Mouse (Mus musculus) liver, embryonic 11.5 days (tissue): ENCODE results near the gene Map3k20. TPM values are rescaled to one million over a fixed set of nuclear protein-coding genes. Genes with fewer than 3 reads are reported as not detected.

Source experiments
- ATAC-seq: fragments of 200-750 bp; cut with Nextera tagmentation; replicated peaks from 2 replicates; pipeline ENCODE4 v1.8.0; 2017; ENCODE audit warnings: moderate number of reproducible peaks, mild to moderate bottlenecking, moderate TSS enrichment, moderate library complexity; ENCODE audit not compliant: low FRiP score
- DNase-seq: peaks from one replicate; pipeline ENCODE4 v3.0.0-alpha.2; 2017; ENCODE audit warnings: low spot score
- H3K27ac ChIP-seq: fragments of 300-500 bp; sonication (generic); 2 replicates; pipeline ENCODE4 v1.5.1; 2014; ENCODE audit warnings: mild to moderate bottlenecking, low read depth, low read length, control low read depth
- H3K27me3 ChIP-seq: fragments of 300-500 bp; sonication (generic); replicated peaks from 2 replicates; pipeline ENCODE4 v1.6.1; 2014; ENCODE audit warnings: low read length, mixed read lengths; ENCODE audit not compliant: control insufficient read depth, insufficient read depth
- H3K36me3 ChIP-seq: fragments of 300-500 bp; sonication (generic); 2 replicates; pipeline ENCODE4 v1.6.1; 2014; ENCODE audit warnings: mild to moderate bottlenecking, low read length, moderate library complexity, mixed read lengths; ENCODE audit not compliant: control insufficient read depth, insufficient read depth
- H3K4me1 ChIP-seq: fragments of 300-500 bp; sonication (generic); replicated peaks from 2 replicates; pipeline ENCODE4 v1.6.1; 2014; ENCODE audit warnings: low read length, mixed read lengths; ENCODE audit not compliant: control insufficient read depth, insufficient read depth
- H3K4me2 ChIP-seq: fragments of 300-500 bp; sonication (generic); 2 replicates; pipeline ENCODE4 v1.6.1; 2014; ENCODE audit warnings: mild to moderate bottlenecking, control low read depth, moderate library complexity
- H3K4me3 ChIP-seq: fragments of 300-500 bp; sonication (generic); 2 replicates; pipeline ENCODE4 v1.5.1; 2014; ENCODE audit warnings: low read depth, low read length, control low read depth
- H3K9ac ChIP-seq: fragments of 300-500 bp; sonication (generic); 2 replicates; pipeline ENCODE4 v1.6.1; 2014; ENCODE audit warnings: low read depth, low read length, control low read depth
- H3K9me3 ChIP-seq: fragments of 300-500 bp; sonication (generic); 2 replicates; pipeline ENCODE4 v1.6.1; 2016; ENCODE audit warnings: low read length, inconsistent platforms, mixed read lengths; ENCODE audit not compliant: control insufficient read depth
- WGBS: fragments of 180-500 bp; shearing (Covaris S2); extraction: QIAGEN DNeasy Blood & Tissue Kit; methylation state at CpG from one replicate; pipeline ENCODE4 v1.1.7; 2014; 5-methylcytosine and 5-hydroxymethylcytosine counted together
- polyA plus RNA-seq: library from polyadenylated mRNA; unstranded; fragments of >200 nt; fragmentation: Nextera tagmentation; extraction: Ambion mirVana; gene quantifications from 2 replicates; pipeline ENCODE4 v1.2.1, GENCODE M21; 2014

Gene Map3k20
- polyA plus RNA-seq, 1 experiment from 2014 or later: 12.2 TPM

- DNase-seq: no peak
These were observed 114.2 kb downstream of the Map3k20 start for GRCm38 (mm10) chr2:72399469-72400195.

DNA sequence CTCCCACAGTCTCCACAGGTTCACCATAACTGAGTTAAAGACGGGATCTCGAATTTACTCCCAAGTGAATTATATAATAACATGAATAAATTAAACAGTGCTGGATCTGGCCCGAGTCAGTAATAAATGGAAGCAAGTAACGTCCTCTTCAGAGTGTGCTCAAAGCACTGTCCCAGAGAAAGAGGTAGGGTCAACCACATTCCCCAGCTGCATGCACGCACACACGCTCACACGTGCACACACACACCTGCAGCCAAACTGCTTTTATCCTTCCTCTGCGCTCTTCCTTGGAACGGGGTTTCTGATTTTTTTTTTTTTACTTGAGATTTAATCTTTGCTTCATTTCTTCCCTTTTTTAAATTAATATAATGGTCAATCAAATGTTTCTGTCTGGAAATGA, 115.9 kb downstream of the Map3k20 start:
- 92% methylated on average over 9 of the region's 9 CpGs for WGBS

More at GRCm38 (mm10) chr2:72399469-72400195, 114.2 kb downstream of the Map3k20 start:
- Histone ChIP-seq H3K4me3 (no peak overlapping the region), H3K9ac (no peak overlapping the region), H3K9me3 (no peaks in the 10 kb centered on the region), H3K4me2 (no peak overlapping the region), H3K27me3 (no peaks in the 10 kb centered on the region), H3K36me3 (peaks cover 3% of the 10 kb centered on the region), H3K27ac (no peak overlapping the region), H3K4me1 (no peaks in the 10 kb centered on the region)
- ATAC-seq: no peak
- WGBS: 85% methylated on average over 12 of the region's 12 CpGs

DNA sequence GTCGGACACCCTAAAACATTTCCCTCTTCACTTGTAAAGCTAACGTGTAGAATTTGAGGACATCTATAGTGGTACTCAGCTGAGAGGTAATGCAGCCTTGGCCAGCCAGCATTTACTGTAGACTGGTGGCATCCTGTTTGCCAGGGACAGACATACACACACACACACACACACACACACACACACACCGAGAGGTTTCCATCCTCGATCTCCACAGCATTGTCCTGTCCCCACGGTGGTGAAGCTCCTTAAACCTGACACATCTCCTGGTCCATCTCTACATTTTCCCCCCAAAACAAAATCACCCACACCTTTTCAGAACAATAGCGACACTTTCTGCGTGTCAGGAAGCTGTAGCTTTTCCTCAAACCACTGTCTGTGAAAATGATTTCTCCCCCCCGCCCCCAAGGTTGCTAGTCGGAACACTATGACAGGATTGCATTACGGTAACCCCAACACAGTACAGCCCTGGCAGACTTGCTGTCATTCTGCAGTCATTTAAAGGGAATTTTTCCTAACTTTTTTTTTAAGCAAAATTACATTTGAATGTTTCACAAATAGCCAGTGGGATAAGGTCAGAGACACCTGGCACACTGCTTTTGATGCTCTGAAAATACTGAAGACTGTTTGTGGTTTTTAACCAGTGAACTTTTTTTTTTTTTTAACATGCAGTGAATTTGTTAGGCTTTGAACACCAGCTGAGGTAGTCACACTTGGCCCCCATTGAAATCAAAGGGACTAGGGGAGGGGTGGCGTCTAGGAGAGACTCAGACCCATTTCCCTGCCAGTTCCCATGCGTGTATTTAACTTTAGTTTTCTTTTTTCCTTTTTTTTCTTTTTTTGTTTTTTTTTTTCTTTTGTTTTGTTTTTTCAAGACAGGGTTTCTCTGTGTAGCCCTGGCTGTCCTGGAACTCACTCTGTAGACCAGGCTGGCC, 120.5 kb downstream of the Map3k20 start:
- Histone ChIP-seq H3K9me3 (no peaks in the 10 kb centered on the region), H3K4me1 (no peaks in the 10 kb centered on the region), H3K36me3 (no peaks in the 10 kb centered on the region; the same call in 1 of the 2 replicates), H3K9ac (no peak overlapping the region), H3K4me2 (no peak overlapping the region), H3K4me3 (no peak overlapping the region), H3K27me3 (no peaks in the 10 kb centered on the region), H3K27ac (no peak overlapping the region)
- 85% methylated on average over 12 of the region's 12 CpGs for WGBS
- no peak for ATAC-seq
- no peak for DNase-seq

More for the DNA sequence above, 115.9 kb downstream of the Map3k20 start:
- H3K36me3 ChIP-seq: no peaks in the 10 kb centered on the region; the same call in 1 of the 2 replicates
- H3K4me1 ChIP-seq: no peaks in the 10 kb centered on the region
- H3K9ac ChIP-seq: no peak overlapping the region
- no peak overlapping the region for H3K4me2 ChIP-seq
- H3K27me3 ChIP-seq: no peaks in the 10 kb centered on the region
- DNase-seq: no peak
- H3K9me3 ChIP-seq: no peaks in the 10 kb centered on the region
- no peak overlapping the region for H3K27ac ChIP-seq
- H3K4me3 ChIP-seq: no peak overlapping the region
- ATAC-seq: no peak

DNA sequence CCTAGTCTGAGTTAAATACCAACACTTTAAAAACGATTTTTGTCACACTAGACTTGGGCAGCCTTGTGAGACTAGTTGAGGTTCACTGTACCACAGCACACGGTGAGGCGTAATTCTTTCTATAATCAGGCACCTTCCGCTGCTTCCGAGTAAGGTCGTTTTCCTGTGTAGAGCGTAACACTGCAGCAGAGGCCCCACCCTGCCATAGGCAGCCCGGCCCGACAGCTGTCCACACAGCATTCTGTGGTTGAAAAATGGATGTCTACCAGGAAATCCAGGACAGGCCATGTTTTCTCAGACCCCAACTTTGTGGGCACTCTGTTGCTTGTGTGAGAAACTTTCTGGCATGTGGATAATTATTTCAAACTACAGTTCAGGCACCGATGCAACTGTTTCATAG, 121.3 kb downstream of the Map3k20 start:
- no peak overlapping the region for H3K9ac ChIP-seq
- ATAC-seq: no peak
- 63% methylated on average over 10 of the region's 10 CpGs for WGBS
- no peak for DNase-seq
- no peak overlapping the region for H3K27ac ChIP-seq
- no peaks in the 10 kb centered on the region for H3K27me3 ChIP-seq
- no peaks in the 10 kb centered on the region; the same call in 1 of the 2 replicates for H3K36me3 ChIP-seq
- no peak overlapping the region for H3K4me3 ChIP-seq
- H3K4me2 ChIP-seq: no peak overlapping the region
- H3K9me3 ChIP-seq: no peaks in the 10 kb centered on the region
- no peaks in the 10 kb centered on the region for H3K4me1 ChIP-seq

- Histone ChIP-seq H3K9me3 (no peaks in the 10 kb centered on the region), H3K4me2 (no peak overlapping the region), H3K9ac (no peak overlapping the region), H3K4me3 (no peak overlapping the region), H3K27ac (no peak overlapping the region), H3K36me3 (no peaks in the 10 kb centered on the region; the same call in 1 of the 2 replicates), H3K27me3 (no peaks in the 10 kb centered on the region), H3K4me1 (no peaks in the 10 kb centered on the region)
- ATAC-seq (no peak), DNase-seq (no peak)
- WGBS: 80% methylated on average over 17 of the region's 17 CpGs
These were observed 122.1 kb downstream of the Map3k20 start for GRCm38 (mm10) chr2:72407341-72408092.

GRCm38 (mm10) chr2:72409968-72410367, 124.5 kb downstream of the Map3k20 start:
- ATAC-seq: no peak
- 61% methylated on average over 10 of the region's 10 CpGs for WGBS
- no peaks in the 10 kb centered on the region for H3K9me3 ChIP-seq

GRCm38 (mm10) chr2:72412266-72412665, 126.8 kb downstream of the Map3k20 start:
- Histone ChIP-seq H3K4me1 (no peaks in the 10 kb centered on the region; the same call in 1 of the 2 replicates), H3K9me3 (no peaks in the 10 kb centered on the region), H3K27ac (no peak overlapping the region), H3K4me3 (no peak overlapping the region), H3K4me2 (no peak overlapping the region), H3K9ac (no peak overlapping the region), H3K27me3 (no peaks in the 10 kb centered on the region), H3K36me3 (no peaks in the 10 kb centered on the region)
- ATAC-seq (no peak), DNase-seq (no peak)
- 76% methylated on average over 4 of the region's 4 CpGs for WGBS

More at GRCm38 (mm10) chr2:72409968-72410367, 124.5 kb downstream of the Map3k20 start:
- no peak overlapping the region for H3K9ac ChIP-seq
- no peak overlapping the region for H3K27ac ChIP-seq
- no peak overlapping the region for H3K4me3 ChIP-seq
- no peaks in the 10 kb centered on the region for H3K27me3 ChIP-seq
- no peaks in the 10 kb centered on the region for H3K4me1 ChIP-seq
- no peaks in the 10 kb centered on the region for H3K36me3 ChIP-seq
- H3K4me2 ChIP-seq: no peak overlapping the region
- DNase-seq: no peak

- WGBS: 70% methylated on average over 5 of the region's 5 CpGs
- H3K4me1 ChIP-seq: no peaks in the 10 kb centered on the region; the same call in 1 of the 2 replicates
- no peaks in the 10 kb centered on the region for H3K27me3 ChIP-seq
- no peak overlapping the region for H3K27ac ChIP-seq
- no peak overlapping the region for H3K4me2 ChIP-seq
- no peak overlapping the region for H3K9ac ChIP-seq
- ATAC-seq: no peak
- H3K4me3 ChIP-seq: no peak overlapping the region
- no peaks in the 10 kb centered on the region for H3K9me3 ChIP-seq
- no peak for DNase-seq
- H3K36me3 ChIP-seq: no peaks in the 10 kb centered on the region
These were observed 130.0 kb downstream of the Map3k20 start for GRCm38 (mm10) chr2:72415416-72415815.
